Mouse (Mus musculus): ENCODE results near the gene Itga8.

The Itga8 gene

DNA sequence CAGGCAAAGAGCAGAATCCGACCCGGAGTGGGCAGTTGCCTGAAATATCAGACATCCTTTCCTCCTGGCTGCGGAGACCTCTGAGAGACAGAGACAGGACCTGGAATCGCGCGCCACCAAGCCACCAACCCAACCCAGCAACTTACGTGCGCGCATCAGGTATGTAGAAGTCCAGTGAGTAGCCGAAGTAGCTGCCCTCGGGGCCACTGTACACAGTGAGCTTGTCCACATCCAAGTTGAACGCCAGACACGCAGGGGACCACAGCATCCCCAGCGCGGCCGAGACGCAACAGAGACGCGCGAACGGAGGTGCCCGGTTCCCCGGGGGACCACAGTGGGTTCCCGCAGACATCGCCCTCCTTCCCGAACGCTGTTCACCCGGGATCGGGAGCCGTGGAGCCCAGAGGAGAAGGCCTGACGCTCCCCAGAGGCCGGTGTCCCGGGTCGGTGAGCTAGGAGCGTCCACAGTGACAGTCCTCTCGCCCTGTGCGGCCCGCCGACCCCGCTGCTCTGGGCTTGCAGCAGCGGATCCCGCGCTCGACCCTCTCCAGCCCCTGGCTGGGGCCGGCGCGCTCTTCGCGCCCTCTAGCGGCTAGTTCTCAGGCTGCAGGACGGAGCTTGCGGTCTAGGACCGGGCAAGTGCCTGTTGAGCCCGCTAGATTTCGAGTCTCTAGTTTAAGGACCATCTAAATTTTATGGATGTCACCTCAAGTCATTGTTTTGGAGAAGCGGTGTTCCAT lies at the start of gene Itga8:
TSS of gene Itga8 (minus strand) at position 492 of the 740 bp plus-strand sequence.
- DNase-seq (ENCODE audit: low spot score) = peak; percentile 91

DNA sequence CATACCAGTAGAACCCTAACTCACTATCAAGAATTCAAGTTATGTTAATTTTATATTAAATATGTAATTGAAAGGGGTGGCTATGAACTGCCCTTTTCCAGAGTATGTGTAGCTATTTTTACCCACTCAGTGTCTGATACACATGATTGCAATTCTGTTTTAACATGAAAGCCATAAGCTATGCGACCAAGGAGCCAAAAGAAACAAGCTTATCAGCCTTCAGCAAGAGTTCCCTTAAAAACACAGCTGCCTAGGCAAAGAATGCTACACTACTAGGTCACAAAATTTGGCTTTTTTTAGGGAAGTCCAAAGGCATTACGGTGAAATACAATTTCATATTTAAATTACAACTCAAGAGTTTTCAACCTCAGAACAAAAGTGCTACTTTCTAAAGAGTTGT lies 47.2 kb upstream of the Itga8 start:
- DNase-seq (ENCODE audit: low spot score) = no peak

DNA sequence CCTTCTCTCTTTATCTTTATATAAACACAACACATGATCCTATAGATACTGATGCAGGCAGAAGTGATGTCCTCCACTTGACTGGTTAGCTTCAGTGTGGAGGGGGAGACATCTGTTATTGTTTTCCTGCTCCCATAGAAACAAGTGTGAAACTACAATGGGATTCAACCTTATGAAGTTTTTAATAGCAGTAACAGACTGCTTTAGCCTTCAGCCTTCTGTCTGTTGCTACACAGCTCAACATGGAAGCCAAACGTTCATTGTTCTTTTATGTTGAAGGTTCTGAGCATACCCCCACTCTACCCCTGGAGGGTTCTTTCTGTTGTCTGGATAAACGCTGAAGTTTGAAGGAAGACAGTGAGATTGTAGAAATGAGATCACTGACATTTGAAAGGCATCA lies 30.2 kb upstream of the Itga8 start:
- DNase-seq (ENCODE audit: low spot score) = no peak

DNA sequence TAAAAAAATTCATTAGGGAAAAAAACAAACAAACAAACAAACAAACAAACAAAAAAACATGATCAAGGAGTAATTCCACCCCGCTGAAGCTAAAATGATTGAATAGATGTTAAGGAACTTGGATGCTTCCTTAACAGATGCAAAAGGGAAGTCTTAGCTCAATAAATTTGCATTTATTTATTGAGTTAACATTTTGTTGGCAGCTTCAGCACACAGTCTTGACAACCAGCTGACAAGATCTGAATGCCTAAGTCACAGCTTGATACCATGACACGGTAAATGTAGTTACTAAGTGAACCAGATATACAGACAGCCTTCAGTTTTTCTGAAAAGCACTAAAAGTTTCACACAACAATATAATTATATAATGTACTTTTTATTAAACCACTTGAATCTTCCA lies 27.9 kb upstream of the Itga8 start:
- DNase-seq (ENCODE audit: low spot score) = no peak

DNA sequence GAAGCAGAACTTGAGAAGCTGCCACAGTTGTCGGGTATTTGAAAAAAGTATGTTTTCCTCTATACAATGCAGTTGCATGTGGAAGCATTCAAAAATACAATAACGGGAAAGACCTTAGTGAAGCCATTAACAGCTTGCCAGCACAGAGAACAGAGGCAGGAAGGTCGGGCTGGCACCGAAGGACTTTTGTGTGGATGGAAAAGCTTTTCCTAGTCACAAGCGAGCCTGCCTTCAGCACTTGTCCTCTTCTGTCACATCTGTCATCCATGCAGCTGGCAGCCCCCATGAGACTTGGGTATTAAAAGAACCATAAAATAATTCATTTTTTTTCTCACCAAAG lies 27.3 kb upstream of the Itga8 start:
- peak; percentile 14 for DNase-seq (ENCODE audit: low spot score)

DNA sequence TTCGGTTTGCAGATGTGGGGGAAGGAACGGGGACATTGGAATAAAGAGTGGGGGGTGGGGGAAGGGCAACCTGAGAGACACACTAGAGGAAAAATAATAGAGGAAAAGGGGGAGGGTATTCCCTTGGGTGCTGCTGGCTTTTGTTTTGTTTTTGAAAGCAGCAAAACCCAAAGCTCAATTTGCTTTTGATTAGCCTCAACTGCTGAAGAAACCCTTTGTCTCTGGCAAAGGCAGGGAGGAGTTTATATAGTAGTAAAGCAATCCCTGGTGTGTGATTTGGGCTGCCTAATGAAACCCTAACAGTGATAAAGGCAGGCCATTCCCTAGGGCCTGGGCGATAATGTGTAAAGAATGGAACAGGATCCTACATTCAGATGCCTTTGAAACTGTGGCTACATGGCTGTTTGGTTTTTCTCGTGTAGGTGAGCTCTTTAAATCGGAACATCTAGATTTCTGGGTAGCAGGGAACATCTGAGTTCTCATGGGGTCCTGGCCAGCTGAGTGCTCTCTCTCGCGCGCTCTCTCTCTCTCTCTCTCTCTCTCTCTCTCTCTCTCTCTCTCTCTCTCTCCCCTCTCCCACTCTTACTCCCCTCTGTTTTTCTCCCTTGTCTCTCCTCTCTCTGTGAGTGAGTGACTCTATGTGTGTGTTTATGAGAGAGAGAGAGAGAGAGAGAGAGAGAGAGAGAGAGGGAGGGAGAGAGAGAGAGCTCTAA lies 26.8 kb upstream of the Itga8 start:
- DNase-seq (ENCODE audit: low spot score) = peak; percentile 47

DNA sequence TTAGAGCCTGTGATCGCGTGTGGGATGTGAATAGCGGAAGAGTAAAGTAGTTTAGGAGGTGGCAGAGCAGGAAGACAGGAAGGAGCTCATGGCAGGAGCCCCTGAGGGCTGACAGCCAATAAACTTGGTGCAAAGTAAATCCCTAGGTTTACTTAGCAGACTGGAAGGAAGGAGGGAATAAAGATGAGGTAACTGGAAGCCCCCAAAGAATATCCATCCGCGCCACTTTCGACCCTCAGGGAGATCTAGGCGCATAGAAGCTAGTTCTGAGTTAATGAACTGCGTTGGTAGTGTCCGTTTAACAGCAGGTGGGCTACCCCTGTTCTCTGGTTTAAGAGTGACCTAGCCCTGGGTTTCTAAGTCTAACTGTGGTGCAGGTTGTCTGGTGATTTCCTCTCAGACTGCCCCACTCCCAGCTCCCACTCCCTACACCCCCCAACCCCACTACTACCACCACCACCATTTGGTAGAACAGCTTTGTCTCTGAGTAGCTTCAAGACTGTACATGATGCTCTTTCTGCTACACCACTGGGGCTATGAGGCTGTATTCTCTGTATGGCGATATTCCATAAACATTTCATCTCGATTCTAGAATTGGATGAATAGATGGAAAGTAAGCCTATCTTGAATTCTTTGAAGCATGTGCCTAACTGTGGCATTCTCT lies 26.1 kb upstream of the Itga8 start:
- peak; percentile 9 for DNase-seq (ENCODE audit: low spot score)

DNA sequence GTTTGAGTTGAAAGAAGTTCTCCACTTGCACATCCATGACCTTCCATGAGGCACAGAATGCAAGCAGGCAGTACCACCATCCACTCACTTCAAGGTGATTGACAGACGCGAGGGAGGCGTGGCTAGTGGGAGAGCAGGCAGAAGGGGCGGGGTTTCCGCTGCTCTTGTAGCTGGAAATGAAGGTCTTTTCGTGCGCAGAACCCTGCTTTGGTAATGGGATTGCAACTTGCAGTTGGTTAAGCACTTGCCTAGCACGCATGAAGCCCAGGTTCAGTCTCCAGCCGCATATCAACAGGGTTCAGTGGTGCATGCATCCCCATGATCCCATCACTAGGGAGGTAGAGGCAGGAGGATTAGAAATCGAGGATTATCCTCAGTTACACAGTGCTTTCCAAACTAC lies 25.5 kb upstream of the Itga8 start:
- peak; percentile 87 for DNase-seq (ENCODE audit: low spot score)

DNA sequence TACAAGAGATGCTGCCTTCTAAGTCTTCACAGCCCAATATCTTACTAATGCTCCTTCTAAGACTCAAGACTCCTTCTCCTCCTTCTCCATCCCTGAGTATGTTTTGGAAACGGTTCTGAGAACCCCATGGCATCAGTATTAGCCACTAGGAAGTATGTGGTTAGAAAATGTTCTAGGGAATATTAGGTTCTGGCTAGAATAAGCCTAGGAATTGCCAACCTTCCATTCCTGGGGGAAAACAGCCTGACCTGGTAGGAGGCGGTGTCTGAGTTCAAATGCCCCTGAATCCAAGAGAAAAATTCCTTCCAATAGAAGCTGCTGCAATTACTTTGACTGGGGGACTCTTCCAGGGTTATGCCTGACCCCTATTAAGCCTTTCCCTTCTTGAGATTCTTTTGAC lies 24.1 kb upstream of the Itga8 start:
- DNase-seq (ENCODE audit: low spot score) = no peak

DNA sequence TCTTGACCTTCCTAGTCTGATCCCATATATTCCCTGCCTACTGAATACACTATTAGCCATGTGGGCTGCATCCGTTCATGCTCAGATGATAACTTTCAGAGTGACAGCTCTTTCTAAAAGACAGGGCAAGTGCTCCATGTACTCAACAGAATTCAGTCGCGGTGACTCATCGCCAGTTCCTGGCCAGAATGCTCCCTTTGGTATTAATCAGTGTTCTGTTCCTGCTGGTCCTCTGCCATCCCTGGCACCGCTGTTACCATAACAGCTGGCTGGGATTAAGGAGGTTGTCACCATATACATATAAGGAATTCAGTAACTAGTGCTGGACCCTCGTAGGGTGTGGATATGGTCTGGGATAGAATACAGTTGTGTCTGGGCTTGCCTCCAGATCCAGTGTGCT lies 23.7 kb upstream of the Itga8 start:
- DNase-seq (ENCODE audit: low spot score) = no peak

DNA sequence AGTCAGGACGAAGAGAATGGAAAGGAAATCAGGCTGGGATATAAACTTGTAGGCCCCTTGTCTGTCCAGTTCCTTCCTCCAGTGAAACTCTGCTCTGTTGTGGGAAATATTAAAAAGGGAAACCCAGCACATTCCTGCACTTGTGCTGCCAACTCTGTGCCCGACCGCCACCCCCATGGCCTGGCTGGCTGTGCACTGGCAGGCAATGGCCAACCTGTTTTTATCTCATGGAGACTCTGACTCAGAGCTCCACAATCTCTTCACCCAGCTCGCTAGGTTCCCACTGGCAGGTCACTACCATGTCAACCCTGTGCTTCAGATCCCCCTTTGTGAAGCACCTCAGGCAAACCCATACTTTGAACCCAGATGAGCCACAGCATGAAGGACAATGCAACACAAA lies 19.2 kb upstream of the Itga8 start:
- DNase-seq (ENCODE audit: low spot score) = no peak

DNA sequence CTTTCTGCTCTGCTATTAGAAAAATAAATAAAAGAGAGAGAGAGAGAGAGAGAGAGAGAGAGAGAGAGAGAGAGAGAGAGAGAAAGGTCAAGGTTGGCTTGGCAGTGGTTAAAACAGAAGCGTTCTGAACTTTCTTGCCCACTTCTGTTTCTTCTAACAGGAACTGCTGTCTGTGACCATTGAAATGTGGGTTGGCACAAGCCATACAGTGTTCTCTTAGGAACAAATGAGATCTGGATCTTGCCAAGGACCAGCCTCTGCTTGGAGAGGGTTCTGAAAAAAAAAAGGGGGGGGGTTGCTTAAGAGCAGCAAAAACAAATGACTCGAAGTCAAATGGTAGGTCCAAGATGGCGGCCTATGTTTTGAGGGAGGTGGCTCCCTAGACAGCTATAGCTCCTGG lies 17.0 kb upstream of the Itga8 start:
- DNase-seq (ENCODE audit: low spot score) = no peak

DNA sequence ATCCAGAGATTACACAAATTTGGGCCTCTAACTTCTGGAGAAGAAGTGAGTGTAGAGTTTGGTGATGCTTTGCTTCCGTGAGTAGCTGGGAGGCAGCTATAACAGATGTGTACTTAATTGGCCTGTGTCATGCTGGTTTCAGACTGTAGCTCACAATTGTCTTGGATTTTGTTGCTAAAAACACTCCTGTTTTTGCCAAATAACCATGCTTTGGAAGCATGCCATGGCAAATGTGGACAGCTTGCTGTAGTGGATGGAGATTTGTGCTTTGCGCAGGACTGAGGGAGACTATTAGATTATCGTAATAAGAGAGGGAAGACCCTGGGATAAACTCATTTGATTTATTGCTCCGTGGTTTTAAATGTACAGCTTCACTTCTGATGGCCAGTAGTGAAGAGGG lies 16.3 kb upstream of the Itga8 start:
- DNase-seq (ENCODE audit: low spot score) = no peak

DNA sequence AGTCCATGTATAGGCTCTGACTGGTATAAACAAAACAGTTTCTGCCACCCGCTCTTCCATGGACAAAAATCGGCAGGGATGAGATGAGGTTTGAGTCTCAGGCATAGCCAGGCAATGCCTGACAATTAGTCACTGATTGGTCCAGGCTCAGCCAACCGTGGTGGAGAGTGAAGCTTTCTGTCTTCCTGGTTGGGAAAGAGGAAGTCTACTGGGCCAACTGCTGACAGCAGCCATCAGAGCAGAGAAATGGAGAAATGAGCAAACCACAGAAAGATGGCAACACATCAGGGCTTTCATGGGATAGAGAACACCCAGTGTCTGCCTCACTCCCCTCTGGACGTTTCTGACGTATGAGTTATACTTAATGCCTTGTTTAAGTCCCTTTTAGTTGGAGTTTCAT lies 15.6 kb upstream of the Itga8 start:
- DNase-seq (ENCODE audit: low spot score) = no peak

DNA sequence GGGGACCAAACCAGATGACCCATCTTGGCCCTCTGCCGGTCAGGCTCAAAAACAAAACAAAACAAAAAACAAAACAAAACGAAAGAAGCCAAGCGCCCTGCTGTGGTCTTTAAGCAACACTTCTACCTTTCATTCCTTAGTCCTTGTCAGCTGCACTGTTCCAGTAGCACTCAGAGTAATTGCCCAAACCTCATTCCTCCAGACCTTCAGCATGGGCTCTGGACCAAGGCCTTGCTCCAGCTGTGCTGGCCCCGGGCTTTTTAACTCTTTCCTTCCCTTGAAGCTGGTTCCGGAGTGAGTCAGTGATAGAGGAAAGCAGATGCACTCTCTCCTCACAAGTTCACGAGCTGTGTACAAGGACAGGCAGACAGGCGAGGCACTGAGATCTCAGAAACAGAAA lies 14.6 kb upstream of the Itga8 start:
- DNase-seq (ENCODE audit: low spot score) = no peak

DNA sequence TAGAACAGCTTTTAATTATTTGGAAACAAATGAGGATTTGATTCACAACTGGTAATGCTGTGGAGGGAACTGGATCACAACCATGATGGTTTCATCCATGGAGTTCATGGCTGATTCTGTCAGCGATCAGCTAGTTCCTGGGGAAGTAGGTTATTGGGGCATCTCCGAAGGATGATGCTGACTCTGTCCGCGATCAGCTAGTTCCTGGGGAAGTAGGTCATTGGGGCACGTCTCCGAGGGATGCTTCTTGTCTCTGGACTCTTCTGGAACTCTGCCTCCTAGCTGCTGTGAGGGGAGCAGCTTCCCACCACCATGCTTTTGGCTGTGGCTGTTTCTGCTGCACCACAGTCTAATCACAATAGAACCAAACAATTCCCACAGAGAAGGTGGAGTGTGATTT lies 12.3 kb upstream of the Itga8 start:
- DNase-seq (ENCODE audit: low spot score) = no peak

DNA sequence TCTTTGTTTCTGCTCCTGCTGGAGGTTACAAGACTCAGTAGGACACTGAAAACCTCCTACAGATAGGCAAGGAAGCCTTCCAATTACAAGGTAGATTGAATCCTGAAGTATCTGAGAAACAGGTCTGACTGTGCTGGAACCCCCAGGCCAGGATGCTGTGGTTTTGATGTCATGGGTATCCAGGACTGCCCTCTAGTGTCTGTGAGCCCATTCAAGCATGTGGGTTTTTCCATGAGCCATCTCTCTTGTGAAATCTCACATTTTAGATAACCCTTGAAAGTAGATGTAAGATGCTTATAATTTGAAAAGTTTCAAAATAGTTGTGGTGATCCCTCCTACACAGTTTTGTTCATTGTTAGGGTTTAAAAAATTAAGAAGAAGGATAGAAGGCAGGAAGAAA lies 6.7 kb upstream of the Itga8 start:
- peak; percentile 48 for DNase-seq (ENCODE audit: low spot score)

DNA sequence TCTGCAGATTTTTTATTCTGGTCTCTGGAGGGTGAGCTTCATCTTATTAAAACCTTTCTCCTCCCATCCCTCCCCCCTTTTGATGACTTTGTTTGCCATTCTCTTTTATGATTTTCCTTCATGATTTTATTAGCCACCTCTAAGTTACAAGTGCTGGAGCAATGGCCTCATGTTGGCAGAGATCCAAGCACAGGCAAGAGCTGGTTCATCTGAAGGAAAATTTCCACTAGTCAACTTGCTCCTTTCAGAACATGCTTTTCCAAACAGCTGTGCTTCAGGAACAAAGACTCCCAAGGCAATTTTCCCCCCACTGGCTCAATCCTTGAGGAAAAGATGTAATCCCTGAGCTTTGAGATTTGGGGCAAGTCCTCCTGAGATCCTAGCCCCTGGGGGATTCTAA lies 5.6 kb upstream of the Itga8 start:
- no peak for DNase-seq (ENCODE audit: low spot score)

DNA sequence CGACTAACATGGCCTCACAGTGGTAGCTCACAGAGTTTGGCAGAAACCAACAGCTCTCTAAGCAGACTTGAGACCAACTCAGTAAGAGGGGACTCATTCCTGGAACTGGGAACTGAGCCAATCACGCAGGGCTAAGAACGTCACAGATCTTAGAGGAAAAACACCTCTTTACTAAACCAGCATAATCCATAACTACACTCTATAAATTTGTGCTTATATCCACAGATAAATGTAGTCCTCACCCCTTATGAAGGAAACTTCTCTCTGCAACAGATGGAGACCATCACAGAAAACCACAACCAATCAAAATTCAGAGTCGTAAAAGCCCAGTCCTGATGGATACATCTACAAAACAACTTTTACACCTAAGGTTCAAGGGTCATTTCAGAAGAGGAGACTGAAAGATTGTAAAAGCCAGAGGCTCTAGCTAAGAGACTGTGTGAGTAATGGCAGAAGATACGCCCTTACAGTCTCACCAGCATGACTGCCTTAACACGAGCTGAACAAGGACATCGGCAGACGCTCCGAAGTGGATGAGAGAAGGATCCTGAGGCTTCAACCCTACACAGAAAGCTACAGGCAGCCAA lies 3.4 kb upstream of the Itga8 start:
- DNase-seq (ENCODE audit: low spot score) = no peak

DNA sequence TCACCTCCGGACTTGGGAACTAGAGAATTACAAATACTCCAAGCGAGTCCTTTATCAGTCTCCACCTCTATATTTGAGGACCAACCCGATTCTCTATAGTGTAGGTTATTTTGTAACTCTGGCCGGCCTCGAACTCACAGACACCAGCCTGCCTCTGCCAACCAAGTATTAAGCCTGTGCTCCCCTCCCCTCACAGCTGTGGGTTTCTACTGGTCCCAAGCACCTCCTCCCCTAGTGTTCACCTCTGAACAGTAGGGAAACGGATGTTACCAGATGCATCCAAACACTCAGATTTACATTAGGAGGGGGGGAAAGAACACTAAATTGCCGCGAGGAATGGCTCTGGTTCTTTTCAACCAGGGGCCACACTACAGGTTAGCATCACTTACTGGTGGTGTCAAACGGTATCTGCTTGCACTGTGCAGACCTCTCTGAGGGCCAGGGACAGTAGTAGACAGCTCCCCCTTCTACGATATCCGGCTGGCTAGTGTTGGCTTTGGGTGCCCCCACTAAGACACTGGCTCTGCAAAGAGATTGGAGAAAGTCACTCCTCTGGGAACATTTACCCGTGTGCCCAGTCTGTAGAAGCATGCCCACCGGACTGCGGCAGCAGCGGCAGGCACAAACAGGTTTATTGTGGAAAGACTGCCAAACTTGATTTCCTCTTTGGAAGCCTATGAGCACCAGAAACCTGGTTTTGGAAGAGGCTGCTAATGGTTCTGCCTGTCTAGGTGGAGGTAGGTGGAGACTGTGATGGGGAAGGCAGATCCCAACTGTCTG lies 1.1 kb downstream of the Itga8 start:
- no peak for DNase-seq (ENCODE audit: low spot score)

DNA sequence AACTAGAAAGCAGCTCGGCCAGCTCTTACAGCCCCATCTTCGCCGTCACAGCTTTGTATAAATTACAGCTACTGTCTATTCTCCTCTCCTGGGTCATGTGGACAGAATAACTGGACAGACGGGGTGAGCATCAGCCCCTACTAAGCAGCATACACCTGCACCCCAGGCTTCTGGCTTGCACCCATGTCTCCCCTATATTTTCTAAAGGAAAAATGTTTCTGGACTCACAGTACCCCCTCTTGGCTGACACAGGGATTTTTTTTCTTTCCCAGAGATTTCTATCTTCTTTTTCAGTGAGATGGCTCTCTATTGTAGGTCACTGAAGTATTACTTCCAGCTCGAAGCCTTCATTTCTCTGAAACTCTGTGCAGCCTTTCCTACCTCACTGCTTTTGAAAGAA lies 4.4 kb downstream of the Itga8 start:
- no peak for DNase-seq (ENCODE audit: low spot score)

DNA sequence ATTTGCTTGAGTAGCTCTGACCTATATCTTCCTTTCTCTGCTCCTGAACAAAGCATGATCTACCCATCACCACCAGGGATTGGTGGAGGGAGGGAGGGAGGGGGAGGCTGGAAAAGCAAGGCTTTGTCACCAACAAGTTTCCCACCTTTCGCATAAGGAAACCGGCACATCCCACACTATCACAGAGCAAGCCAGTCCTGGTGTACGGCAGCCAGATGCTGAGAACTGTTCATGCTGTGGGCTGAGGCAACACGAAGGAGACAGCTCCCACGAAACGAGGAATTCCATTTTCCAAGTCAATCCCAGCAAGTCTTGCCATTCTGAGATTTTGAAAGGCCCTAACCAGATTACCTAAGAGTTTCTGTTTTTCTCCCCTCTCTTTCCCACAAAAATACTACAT lies 6.6 kb downstream of the Itga8 start:
- no peak for DNase-seq (ENCODE audit: low spot score)

Data from embryo, embryonic 10 days (tissue).